Mouse (Mus musculus): Measurements from ENCODE around the gene Arhgef16. TPM values are rescaled to one million over a fixed set of nuclear protein-coding genes. Genes with fewer than 3 reads are reported as not detected.

Gene Arhgef16
- polyA plus RNA-seq, 1 experiment from 2014 or later, result 0.32 TPM

DNA sequence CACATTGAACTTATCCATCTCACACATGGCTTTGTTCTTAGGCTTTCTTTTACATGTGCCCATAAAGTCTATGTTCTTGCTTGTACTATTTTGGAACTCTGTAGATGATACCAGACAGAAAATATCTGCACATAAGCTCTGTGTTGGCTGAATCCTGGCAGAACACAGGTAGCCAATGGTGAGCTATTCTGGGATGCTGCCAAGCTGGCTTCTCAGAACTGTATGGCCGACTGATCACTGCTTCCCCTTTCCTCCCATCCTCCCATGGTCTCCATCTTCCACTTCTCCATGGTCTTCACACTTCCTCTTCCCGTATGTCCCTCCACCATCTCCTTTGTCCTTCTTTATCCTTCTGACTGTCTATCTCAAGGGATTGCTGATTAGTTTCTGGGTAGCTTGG is 7.7 kb upstream of the Arhgef16 start:
- no peaks in the 10 kb centered on the region for H3K36me3 ChIP-seq (ENCODE audit: control insufficient read depth, insufficient read depth, low read length)
- H3K9me3 ChIP-seq (replicated peaks; ENCODE audit: control insufficient read depth, low read length), result no peaks in the 10 kb centered on the region
- no peak overlapping the region for H3K4me3 ChIP-seq (ENCODE audit: low read depth, low read length)
- DNase-seq (ENCODE audit: low spot score) (no peak), ATAC-seq (no peak)
- no peaks in the 10 kb centered on the region; the same call in 1 of the 2 replicates for H3K4me1 ChIP-seq (ENCODE audit: control insufficient read depth, insufficient read depth, low read length)
- H3K27me3 ChIP-seq (replicated peaks; ENCODE audit: control insufficient read depth, insufficient read depth, low read length), result no peaks in the 10 kb centered on the region
- no peak overlapping the region for H3K27ac ChIP-seq (ENCODE audit: low read depth, low read length)
- no peak overlapping the region for H3K4me2 ChIP-seq (ENCODE audit: low read length)
- H3K9ac ChIP-seq (ENCODE audit: low read length), result no peak overlapping the region
- WGBS, result 86% methylated on average over 2 of the region's 2 CpGs

DNA sequence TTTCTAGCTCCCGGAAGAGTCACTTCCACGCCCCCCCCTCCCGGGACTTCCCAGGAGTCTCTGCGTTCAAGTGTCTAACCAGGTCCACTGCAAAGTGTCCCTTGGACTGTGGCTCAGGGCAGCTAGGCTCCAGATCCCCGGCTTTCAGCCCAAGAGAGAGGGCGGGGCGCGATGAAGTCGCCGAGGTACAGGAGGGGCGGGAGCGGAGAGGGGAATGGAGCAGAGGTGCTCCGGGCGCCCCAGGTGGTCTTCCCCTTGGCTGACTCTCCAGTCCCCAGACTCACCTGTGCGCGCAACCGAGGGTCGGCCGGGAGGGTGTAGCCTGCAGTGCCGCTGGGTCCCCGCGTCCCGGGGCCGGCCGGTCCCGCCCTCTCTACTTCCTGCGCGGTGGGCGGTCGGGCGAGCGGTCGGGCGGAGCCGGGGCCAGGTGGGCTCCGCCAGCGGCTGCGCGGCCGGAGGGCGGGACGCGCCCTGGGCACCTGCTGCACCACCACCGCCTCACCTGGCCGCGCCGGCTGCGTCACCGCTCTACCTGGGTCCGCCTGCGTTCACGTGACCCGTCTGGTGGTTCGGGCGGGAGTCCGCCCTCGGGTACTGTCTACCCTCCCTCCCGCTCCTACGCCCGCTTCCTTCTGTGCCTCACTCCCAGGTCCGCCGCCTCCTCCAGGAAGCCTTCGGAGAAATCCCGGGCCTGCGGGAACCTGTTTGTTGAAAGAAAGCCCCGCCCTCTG is 1.8 kb downstream of the Arhgef16 start:
- H3K4me3 ChIP-seq (ENCODE audit: low read depth, low read length), result peak overlapping the region; percentile 42
- no peaks in the 10 kb centered on the region for H3K4me1 ChIP-seq (ENCODE audit: control insufficient read depth, insufficient read depth, low read length)
- peaks cover 28% of the 10 kb centered on the region for H3K27me3 ChIP-seq (replicated peaks; ENCODE audit: control insufficient read depth, insufficient read depth, low read length)
- peak overlapping the region; percentile 71 for H3K4me2 ChIP-seq (ENCODE audit: low read length)
- DNase-seq (ENCODE audit: low spot score) (no peak), ATAC-seq (0 out of 2 replicates have a peak, but pooled peaks have one; percentile 34)
- no peaks in the 10 kb centered on the region for H3K36me3 ChIP-seq (ENCODE audit: control insufficient read depth, insufficient read depth, low read length)
- WGBS, result 2% methylated on average over 55 of the region's 66 CpGs
- H3K9me3 ChIP-seq (replicated peaks; ENCODE audit: control insufficient read depth, low read length), result no peaks in the 10 kb centered on the region
- H3K27ac ChIP-seq (ENCODE audit: low read depth, low read length), result no peak overlapping the region
- peak overlapping the region; percentile 46 for H3K9ac ChIP-seq (ENCODE audit: low read length)

DNA sequence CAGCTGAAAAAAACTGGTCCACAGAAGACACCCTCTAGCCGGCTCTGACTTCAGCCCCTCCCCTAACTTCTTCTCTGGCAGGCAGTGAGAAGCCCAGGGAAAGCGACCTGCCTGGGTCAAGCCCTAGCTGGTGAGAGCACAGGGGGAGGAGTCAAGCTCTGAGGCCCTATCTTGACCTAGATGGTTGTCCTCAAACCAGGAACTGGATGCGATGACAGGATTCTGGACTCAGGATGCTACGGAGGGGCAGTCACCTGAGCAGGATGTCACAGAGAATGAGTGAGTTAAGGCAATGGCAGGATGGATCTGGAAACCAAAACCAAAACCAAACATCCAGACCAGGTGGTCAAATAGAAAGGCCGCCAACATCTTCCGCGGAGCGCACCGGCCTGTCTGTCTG is 3.7 kb downstream of the Arhgef16 start:
- H3K4me3 ChIP-seq (ENCODE audit: low read depth, low read length), result no peak overlapping the region
- H3K9me3 ChIP-seq (replicated peaks; ENCODE audit: control insufficient read depth, low read length), result no peaks in the 10 kb centered on the region
- DNase-seq (ENCODE audit: low spot score), result no peak
- H3K4me2 ChIP-seq (ENCODE audit: low read length), result no peak overlapping the region
- ATAC-seq, result no peak
- H3K36me3 ChIP-seq (ENCODE audit: control insufficient read depth, insufficient read depth, low read length), result no peaks in the 10 kb centered on the region
- no peak overlapping the region for H3K9ac ChIP-seq (ENCODE audit: low read length)
- no peaks in the 10 kb centered on the region for H3K4me1 ChIP-seq (ENCODE audit: control insufficient read depth, insufficient read depth, low read length)
- 40% methylated on average over 9 of the region's 9 CpGs for WGBS
- H3K27me3 ChIP-seq (replicated peaks; ENCODE audit: control insufficient read depth, insufficient read depth, low read length), result peaks cover 28% of the 10 kb centered on the region
- H3K27ac ChIP-seq (ENCODE audit: low read depth, low read length), result no peak overlapping the region

DNA sequence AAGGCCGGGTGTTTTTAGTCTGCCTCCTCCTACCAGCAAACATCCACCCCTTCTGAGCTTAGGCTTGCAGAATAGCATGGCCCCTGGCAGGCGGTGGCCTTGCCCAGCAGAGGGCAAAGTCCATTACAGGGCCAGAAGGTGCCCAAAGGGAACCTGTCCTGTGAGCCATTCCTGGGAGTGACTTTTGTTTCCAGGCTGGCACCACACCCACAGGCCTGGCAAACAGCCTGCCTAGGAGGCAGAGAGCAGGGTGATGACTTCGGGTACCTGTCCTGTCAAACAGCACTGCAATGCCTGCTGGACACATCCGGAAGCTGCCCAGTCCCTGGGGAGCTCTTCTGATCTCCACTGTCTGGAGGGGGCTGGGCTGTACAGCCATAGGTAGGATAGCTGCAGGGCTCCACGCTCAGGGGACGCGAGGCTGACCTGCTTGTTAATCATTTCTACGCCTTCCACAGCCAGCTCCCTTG is 7.2 kb downstream of the Arhgef16 start:
- Histone ChIP-seq H3K36me3 (ENCODE audit: control insufficient read depth, insufficient read depth, low read length) (no peaks in the 10 kb centered on the region), H3K4me3 (ENCODE audit: low read depth, low read length) (no peak overlapping the region), H3K4me1 (ENCODE audit: control insufficient read depth, insufficient read depth, low read length) (no peaks in the 10 kb centered on the region), H3K27ac (ENCODE audit: low read depth, low read length) (no peak overlapping the region), H3K9me3 (replicated peaks; ENCODE audit: control insufficient read depth, low read length) (no peaks in the 10 kb centered on the region), H3K27me3 (replicated peaks; ENCODE audit: control insufficient read depth, insufficient read depth, low read length) (peaks cover 5% of the 10 kb centered on the region), H3K4me2 (ENCODE audit: low read length) (no peak overlapping the region), H3K9ac (ENCODE audit: low read length) (no peak overlapping the region)
- WGBS, result 67% methylated on average over 8 of the region's 8 CpGs
- ATAC-seq (no peak), DNase-seq (ENCODE audit: low spot score) (no peak)

DNA sequence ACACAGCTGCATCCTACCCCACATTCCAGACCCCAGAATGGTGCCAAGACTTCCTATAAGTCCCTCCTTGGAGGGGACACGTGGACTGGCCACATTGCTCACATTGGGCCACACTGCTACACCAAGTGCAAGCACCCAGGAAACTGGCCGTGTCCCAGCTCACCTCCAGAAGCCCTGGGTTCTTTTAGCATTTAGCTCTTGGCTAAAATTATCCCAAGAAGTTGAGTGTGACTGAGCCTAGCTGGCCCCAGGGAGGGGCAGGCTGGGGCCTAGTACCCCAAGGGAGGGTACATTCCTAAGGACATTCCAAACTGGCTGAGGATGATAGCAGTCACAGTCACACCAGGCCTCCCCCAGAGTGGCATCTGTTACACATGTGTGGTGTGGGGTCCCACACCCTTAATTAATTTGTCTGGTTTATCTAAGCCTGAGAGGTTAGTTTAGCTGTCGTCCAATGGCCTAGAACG is 7.7 kb downstream of the Arhgef16 start:
- no peak for DNase-seq (ENCODE audit: low spot score)
- no peaks in the 10 kb centered on the region; the same call in 1 of the 2 replicates for H3K27me3 ChIP-seq (replicated peaks; ENCODE audit: control insufficient read depth, insufficient read depth, low read length)
- no peak overlapping the region for H3K9ac ChIP-seq (ENCODE audit: low read length)
- no peak overlapping the region for H3K4me2 ChIP-seq (ENCODE audit: low read length)
- no peaks in the 10 kb centered on the region for H3K36me3 ChIP-seq (ENCODE audit: control insufficient read depth, insufficient read depth, low read length)
- no peak for ATAC-seq
- no peaks in the 10 kb centered on the region for H3K9me3 ChIP-seq (replicated peaks; ENCODE audit: control insufficient read depth, low read length)
- no peak overlapping the region for H3K27ac ChIP-seq (ENCODE audit: low read depth, low read length)
- H3K4me3 ChIP-seq (ENCODE audit: low read depth, low read length), result no peak overlapping the region
- 63% methylated on average over 4 of the region's 4 CpGs for WGBS
- no peaks in the 10 kb centered on the region for H3K4me1 ChIP-seq (ENCODE audit: control insufficient read depth, insufficient read depth, low read length)

DNA sequence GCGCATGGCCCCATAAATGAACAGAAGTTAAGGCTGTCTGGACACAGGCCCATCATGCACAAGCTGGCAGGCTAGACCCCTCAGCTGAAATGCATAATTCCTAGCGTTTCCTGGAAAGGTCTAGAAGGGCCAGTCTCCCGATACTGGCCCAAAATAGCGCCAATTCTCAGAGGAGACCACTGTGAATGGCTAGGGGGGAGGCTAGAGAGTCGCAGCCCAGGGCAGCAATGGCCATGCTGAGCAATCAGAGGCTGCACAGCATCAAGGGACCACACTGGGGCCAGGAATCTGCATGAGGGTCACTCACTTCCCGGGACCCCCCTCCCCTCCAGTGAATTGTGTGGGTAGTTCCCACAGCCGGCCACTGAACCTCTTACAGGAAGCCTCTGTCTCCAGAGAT is 17.8 kb downstream of the Arhgef16 start:
- no peak for DNase-seq (ENCODE audit: low spot score)

DNA sequence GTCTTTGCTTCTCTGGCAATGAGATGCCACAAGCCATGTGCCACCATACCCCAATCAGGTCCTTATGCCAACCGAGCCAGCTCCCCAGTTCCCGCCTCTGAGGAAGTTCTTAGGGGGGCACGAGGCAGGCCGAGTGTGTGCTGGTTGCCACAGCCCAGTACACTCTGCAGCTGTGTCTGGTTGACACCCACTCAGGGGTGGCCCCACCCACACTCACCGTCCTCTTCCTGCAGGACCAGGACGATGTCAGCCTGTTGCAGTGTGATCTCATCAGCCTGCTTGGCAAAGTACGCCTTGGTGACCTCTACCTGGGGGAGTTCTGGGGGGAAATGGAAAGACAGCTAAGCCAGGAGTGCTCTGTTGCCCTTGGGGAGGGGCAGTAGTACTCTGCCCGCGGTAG is 22.0 kb downstream of the Arhgef16 start:
- Histone ChIP-seq H3K9me3 (replicated peaks; ENCODE audit: control insufficient read depth, low read length) (no peaks in the 10 kb centered on the region), H3K27me3 (replicated peaks; ENCODE audit: control insufficient read depth, insufficient read depth, low read length) (no peaks in the 10 kb centered on the region), H3K4me1 (ENCODE audit: control insufficient read depth, insufficient read depth, low read length) (no peaks in the 10 kb centered on the region), H3K36me3 (ENCODE audit: control insufficient read depth, insufficient read depth, low read length) (no peaks in the 10 kb centered on the region), H3K4me2 (ENCODE audit: low read length) (no peak overlapping the region), H3K27ac (ENCODE audit: low read depth, low read length) (no peak overlapping the region), H3K9ac (ENCODE audit: low read length) (no peak overlapping the region), H3K4me3 (ENCODE audit: low read depth, low read length) (no peak overlapping the region)
- ATAC-seq (no peak), DNase-seq (ENCODE audit: low spot score) (no peak)
- WGBS, result 86% methylated on average over 9 of the region's 9 CpGs

More for the DNA sequence above, 17.8 kb downstream of the Arhgef16 start:
- H3K4me3 ChIP-seq (ENCODE audit: low read depth, low read length), result no peak overlapping the region
- no peaks in the 10 kb centered on the region for H3K27me3 ChIP-seq (replicated peaks; ENCODE audit: control insufficient read depth, insufficient read depth, low read length)
- ATAC-seq, result no peak
- no peaks in the 10 kb centered on the region for H3K9me3 ChIP-seq (replicated peaks; ENCODE audit: control insufficient read depth, low read length)
- H3K36me3 ChIP-seq (ENCODE audit: control insufficient read depth, insufficient read depth, low read length), result no peaks in the 10 kb centered on the region
- no peak overlapping the region for H3K9ac ChIP-seq (ENCODE audit: low read length)
- WGBS, result 72% methylated on average over 7 of the region's 7 CpGs
- no peaks in the 10 kb centered on the region for H3K4me1 ChIP-seq (ENCODE audit: control insufficient read depth, insufficient read depth, low read length)
- H3K27ac ChIP-seq (ENCODE audit: low read depth, low read length), result no peak overlapping the region
- no peak overlapping the region for H3K4me2 ChIP-seq (ENCODE audit: low read length)

DNA sequence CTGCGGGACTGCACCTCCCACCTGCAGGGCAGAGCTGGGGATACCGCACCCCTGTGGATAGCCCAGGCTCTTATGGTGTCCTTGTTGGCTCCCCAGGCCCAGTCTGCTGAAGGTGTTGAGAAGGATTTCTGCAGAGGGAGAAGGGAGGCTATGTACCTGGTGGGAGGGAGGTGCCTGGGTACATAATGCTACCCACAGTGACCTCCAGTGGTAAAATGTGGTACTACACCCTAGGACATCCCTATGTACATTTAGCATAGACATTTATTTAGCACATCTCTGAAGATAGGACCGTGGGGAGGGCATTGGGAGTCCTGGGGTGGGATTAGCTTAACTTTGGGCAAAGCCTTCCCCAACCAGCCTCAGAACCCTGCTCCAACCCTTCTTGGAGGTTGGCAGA is 28.5 kb downstream of the Arhgef16 start:
- DNase-seq (ENCODE audit: low spot score) (peak; percentile 75), ATAC-seq (no peak)
- H3K27me3 ChIP-seq (replicated peaks; ENCODE audit: control insufficient read depth, insufficient read depth, low read length), result no peaks in the 10 kb centered on the region
- H3K4me3 ChIP-seq (ENCODE audit: low read depth, low read length), result no peak overlapping the region
- H3K36me3 ChIP-seq (ENCODE audit: control insufficient read depth, insufficient read depth, low read length), result 0 out of 2 replicates have a peak, but pooled peaks cover 4% of the 10 kb centered on the region
- H3K4me2 ChIP-seq (ENCODE audit: low read length), result no peak overlapping the region
- no peaks in the 10 kb centered on the region for H3K9me3 ChIP-seq (replicated peaks; ENCODE audit: control insufficient read depth, low read length)
- H3K9ac ChIP-seq (ENCODE audit: low read length), result no peak overlapping the region
- H3K27ac ChIP-seq (ENCODE audit: low read depth, low read length), result no peak overlapping the region
- 53% methylated on average over 3 of the region's 3 CpGs for WGBS
- no peaks in the 10 kb centered on the region for H3K4me1 ChIP-seq (ENCODE audit: control insufficient read depth, insufficient read depth, low read length)

DNA sequence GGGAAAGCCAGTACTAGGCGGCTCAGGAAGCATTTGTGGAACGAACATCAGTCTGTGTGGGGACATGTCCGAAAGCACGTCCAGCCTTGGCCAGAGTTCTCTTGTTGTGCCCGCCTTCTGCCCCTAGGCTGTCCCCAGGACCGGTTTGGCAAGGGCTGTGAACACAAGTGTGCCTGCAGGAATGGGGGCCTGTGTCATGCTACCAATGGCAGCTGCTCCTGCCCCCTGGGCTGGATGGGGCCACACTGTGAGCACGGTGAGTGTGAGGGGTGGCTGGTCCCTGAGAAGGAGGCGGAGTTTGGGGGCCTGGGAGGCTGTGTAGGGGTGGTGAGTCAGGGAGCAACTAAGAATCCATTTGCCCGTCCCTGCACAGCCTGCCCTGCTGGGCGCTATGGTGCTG is 32.0 kb downstream of the Arhgef16 start:
- no peak overlapping the region for H3K4me3 ChIP-seq (ENCODE audit: low read depth, low read length)
- no peaks in the 10 kb centered on the region for H3K9me3 ChIP-seq (replicated peaks; ENCODE audit: control insufficient read depth, low read length)
- ATAC-seq, result no peak
- no peak overlapping the region for H3K9ac ChIP-seq (ENCODE audit: low read length)
- 0 out of 2 replicates have a peak, but pooled peaks cover 4% of the 10 kb centered on the region for H3K36me3 ChIP-seq (ENCODE audit: control insufficient read depth, insufficient read depth, low read length)
- WGBS, result 53% methylated on average over 10 of the region's 10 CpGs
- H3K27me3 ChIP-seq (replicated peaks; ENCODE audit: control insufficient read depth, insufficient read depth, low read length), result no peaks in the 10 kb centered on the region
- DNase-seq (ENCODE audit: low spot score), result no peak
- H3K4me1 ChIP-seq (ENCODE audit: control insufficient read depth, insufficient read depth, low read length), result no peaks in the 10 kb centered on the region
- no peak overlapping the region for H3K4me2 ChIP-seq (ENCODE audit: low read length)
- no peak overlapping the region for H3K27ac ChIP-seq (ENCODE audit: low read depth, low read length)

Measured in forebrain, embryonic 14.5 days (tissue).